Mouse (Mus musculus): ENCODE data around the gene Armc8.

The Armc8 gene

GRCm38 (mm10) chr9:99499336-99499735 is 69.4 kb downstream of the Armc8 start:
- in situ Hi-C loops (cut with MboI): no loop called here

GRCm38 (mm10) chr9:99492634-99493200 is 76.0 kb downstream of the Armc8 start:
- in situ Hi-C loops (cut with MboI): no loop called here

GRCm38 (mm10) chr9:99491050-99491449 is 77.6 kb downstream of the Armc8 start:
- in situ Hi-C loops (cut with MboI): no loop called here

GRCm38 (mm10) chr9:99487841-99488240 is 80.9 kb downstream of the Armc8 start:
- in situ Hi-C loops (cut with MboI): no loop called here

- in situ Hi-C loops (cut with MboI): no loop called here
Observed at GRCm38 (mm10) chr9:99487126-99487695, 81.5 kb downstream of the Armc8 start.

GRCm38 (mm10) chr9:99485144-99485543 is 83.6 kb downstream of the Armc8 start:
- in situ Hi-C loops (cut with MboI): no loop called here

GRCm38 (mm10) chr9:99484632-99485031 is 84.1 kb downstream of the Armc8 start:
- in situ Hi-C loops (cut with MboI): no loop called here

- in situ Hi-C loops (cut with MboI): no loop called here
Observed at GRCm38 (mm10) chr9:99483191-99483590, 85.5 kb downstream of the Armc8 start.

GRCm38 (mm10) chr9:99480764-99481163 is 87.9 kb downstream of the Armc8 start:
- in situ Hi-C loops (cut with MboI): no loop called here

GRCm38 (mm10) chr9:99479181-99479711 is 89.5 kb downstream of the Armc8 start:
- in situ Hi-C loops (cut with MboI): no loop called here

GRCm38 (mm10) chr9:99471334-99471733 is 97.4 kb downstream of the Armc8 start:
- in situ Hi-C loops (cut with MboI): no loop called here

GRCm38 (mm10) chr9:99470347-99471092 is 98.2 kb downstream of the Armc8 start:
- in situ Hi-C loops (cut with MboI): no loop called here

GRCm38 (mm10) chr9:99469681-99470273 is 98.9 kb downstream of the Armc8 start:
- in situ Hi-C loops (cut with MboI): no loop called here

- in situ Hi-C loops (cut with MboI): no loop called here
Observed at GRCm38 (mm10) chr9:99468572-99468971, 100.1 kb downstream of the Armc8 start.

GRCm38 (mm10) chr9:99464876-99465275 is 103.8 kb downstream of the Armc8 start:
- in situ Hi-C loops (cut with MboI): no loop called here

GRCm38 (mm10) chr9:99459730-99460129 is 109.0 kb downstream of the Armc8 start:
- in situ Hi-C loops (cut with MboI): no loop called here

- in situ Hi-C loops (cut with MboI): no loop called here
Observed at GRCm38 (mm10) chr9:99458529-99459208, 110.0 kb downstream of the Armc8 start.

- in situ Hi-C loops (cut with MboI): no loop called here
Observed at GRCm38 (mm10) chr9:99454211-99454610, 114.5 kb downstream of the Armc8 start.

GRCm38 (mm10) chr9:99451161-99451560 is 117.5 kb downstream of the Armc8 start, which contains the start of gene Nme9:
Nme9 (plus strand) TSS chr9:99451475.
- in situ Hi-C loops (cut with MboI): no loop called here

GRCm38 (mm10) chr9:99449886-99450647 is 118.6 kb downstream of the Armc8 start:
- in situ Hi-C loops (cut with MboI): no loop called here

GRCm38 (mm10) chr9:99447323-99447722 is 121.4 kb downstream of the Armc8 start:
- in situ Hi-C loops (cut with MboI): no loop called here
